Mouse (Mus musculus): ENCODE measurements around the gene Dnah11.

Dnah11 gene

DNA sequence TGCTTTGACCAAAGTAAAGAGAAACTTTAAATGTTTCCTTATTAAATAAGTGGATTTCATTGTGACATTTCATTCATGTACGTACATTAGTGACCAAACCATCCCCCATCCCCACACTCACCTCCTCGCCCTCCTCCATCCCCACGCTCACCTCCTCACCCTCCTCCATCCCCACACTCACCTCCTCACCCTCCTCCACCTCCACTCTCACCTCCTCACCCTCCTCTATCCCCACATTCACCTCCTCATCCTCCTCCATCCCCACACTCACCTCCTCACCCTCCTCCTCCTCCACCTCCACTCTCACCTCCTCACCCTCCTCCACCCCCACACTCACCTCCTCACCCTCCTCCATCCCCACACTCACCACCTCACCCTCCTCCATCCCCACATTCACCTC, 337.6 kb downstream of the Dnah11 start:
- no peak for DNase-seq (ENCODE audit: low spot score)

DNA sequence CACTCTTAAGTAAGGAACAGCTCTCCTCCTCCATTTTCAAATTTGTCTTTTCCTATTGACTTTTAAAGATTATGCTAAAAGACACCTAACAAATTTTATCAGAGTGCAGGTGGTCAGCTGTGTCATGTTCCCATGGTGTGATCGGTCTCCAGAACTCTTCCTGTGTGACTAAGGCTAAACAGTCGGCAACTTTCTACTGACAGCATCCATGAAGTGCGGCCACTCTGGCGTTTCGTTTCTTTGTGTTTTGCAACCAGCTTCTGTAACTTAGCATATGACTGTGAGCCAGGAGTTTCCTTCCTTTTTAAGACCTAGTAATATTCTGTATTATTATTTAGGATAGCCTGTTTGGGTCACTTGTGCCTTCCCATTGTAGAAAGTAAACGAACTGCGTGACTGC, 338.0 kb downstream of the Dnah11 start:
- no peak for DNase-seq (ENCODE audit: low spot score)

DNA sequence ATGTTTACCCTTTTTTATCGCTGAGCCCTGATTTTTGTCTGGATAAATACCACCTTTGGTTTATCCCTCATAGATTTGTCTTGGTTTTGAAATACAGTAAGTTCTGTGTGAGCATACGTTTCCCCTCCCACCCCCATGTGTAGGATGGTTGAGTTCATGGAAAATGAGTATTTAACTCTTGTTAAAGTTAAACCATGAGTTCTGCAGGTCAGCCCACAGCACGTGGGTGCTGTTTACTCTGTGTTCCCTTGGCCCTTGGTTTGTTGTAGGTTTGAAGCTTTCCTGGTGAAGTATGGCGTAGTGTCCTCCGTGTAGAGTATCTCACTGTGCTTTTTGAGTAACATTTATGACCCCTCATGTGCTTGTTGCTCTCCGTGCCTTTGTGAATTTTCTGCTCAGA, 341.0 kb downstream of the Dnah11 start:
- no peak for DNase-seq (ENCODE audit: low spot score)

DNA sequence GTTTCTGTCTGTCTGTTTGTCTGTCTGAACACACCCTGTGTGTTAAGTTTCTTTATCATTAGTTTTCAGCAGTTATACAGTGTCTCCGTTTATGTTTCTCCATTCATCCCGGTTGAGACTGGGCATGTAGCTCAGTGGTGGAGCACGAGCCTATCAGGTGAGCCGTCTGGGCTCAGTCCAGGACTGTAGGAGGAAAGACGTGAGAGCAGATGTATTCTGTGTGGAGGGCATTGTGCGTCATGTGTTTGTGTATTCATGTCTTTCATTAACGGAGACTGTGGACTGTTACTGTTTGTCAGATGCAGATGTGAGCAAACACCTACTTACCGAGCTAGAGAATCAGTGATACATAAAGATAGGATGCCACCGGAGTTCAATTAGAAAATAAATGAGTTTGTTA, 341.8 kb downstream of the Dnah11 start:
- DNase-seq (ENCODE audit: low spot score), result no peak

DNA sequence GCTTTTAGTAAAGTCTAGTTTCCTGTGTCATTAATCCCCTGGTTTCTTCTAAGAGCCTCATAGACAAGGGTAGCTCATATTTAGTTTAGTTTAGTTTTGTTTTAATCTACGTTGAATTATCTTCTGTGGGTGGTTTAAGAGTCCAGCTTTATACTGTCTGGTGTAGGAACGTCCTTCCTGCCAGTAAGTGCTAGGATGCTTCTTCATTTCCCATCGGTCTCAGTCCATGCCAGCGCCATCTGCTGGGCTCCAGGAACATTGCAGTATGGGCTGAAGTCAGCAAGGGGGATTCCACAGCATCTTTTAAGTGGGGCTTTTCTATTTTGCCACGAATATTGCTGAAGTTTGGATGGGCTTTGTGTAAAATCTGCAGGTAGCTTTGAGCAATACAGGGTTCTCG, 345.5 kb downstream of the Dnah11 start:
- no peak for DNase-seq (ENCODE audit: low spot score)

DNA sequence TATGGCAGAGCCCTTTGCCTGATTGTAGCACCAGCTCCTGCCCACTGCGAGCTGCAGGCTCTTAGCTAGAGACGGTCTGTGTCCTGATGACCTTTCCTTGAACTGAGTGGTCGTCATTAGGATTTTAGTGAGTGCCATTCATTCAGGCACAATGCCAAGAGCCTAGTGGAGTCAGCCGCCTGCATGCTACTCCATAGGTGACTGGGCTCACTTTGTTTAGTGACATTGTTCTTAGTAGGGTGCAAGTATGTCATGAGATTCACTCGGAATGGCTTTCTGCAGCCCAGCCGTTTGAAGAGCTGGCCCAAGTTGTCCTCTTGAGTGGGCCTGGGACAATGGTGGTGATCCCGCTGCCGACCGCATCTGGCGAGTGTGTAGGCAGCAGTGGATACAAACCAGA, 348.4 kb downstream of the Dnah11 start:
- DNase-seq (ENCODE audit: low spot score), result no peak

DNA sequence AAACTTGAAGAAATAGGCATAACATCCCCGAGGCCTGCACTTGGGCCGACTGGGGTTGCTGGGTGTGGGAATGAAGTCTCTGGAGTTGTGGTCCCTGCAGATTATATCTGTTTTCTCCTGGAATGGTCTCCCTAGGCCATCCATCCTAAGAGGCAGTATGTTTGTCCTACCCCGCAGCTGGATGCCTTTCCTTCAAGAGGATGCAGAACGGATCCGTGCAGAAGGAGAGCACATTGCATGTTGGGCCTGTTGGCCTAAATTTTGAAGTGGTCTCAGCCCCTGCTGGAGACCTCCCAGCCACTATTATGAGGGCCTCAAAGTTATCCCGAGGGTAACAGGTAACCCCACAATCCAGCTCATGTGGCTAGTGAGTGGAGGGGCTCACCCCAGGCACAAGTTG, 350.2 kb downstream of the Dnah11 start:
- no peak for DNase-seq (ENCODE audit: low spot score)

DNA sequence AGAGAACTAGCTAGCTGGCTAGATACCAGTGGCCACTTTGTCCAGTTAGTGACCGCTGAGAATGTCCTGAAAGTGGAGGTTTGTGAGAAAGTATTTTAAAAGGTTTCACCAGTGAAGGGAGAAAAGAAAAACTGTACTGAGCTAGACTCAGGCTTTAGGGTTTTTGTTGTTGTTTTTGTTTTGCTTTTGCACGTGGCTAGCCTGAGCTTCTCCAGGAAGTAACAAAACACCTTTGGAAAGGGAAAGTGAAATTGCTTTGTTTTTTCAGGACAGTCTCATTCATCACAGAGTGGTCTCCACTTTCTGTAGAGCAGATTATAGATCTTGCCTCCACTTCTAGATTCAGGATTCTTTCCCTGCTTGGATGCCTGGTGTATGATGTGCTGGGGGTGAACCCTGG, 353.9 kb downstream of the Dnah11 start:
- no peak for DNase-seq (ENCODE audit: low spot score)

DNA sequence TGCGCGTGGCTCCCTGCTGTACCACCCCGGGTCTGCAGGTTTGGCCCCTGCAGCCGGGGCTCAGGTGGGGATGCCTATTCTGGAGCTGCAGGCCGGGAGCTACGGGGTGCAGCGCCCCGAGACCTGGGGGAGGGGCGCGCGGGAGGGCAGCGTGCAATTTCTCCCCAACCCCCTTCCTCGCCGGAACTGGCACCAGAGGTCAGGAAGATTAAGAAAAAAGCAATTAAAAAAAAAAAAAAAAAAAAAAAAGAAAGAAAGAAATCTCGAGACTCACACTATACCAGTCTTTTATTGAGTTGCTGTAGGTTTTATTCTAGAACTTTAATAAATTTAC, 354.8 kb downstream of the Dnah11 start:
- DNase-seq (ENCODE audit: low spot score), result no peak

DNA sequence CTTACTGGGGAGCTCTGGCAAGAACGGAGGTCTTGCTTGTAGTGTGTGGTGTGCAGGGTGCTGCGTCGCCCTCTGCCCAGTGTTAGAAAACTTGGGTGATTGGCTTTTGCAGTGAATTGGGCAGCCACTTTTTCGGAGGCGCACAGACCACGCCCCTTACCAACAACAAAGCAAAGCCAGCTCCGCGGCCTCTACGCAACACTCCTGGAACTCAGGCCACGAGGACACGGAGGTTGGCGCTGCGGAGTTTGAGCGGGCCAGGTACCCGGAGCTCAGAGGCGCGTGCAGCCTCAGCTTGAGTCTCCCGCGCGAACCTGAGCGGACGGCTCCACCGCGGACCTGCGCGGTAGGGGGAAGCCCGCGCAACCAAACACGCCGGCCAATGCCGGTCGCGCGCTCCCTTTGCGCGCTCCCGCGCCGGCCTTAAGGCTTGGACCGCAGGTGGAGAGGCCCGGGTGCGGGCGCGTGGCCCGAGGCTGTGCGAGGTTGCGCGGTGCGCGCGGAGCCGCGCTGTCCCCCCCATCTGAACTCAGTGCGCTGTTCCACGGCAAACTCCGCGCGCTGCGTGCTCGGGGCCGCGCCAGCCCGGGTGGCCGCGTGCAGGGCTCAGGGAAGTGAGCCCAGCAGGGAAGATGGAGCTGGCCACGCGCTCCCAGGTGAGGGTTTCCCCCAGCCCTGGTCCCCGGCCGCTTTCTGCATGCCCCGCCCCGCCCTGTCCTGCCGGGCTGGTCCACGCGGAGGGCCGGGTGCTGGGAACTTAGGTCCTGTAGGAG, 355.4 kb downstream of the Dnah11 start:
- peak; percentile 13 for DNase-seq (ENCODE audit: low spot score)

DNA sequence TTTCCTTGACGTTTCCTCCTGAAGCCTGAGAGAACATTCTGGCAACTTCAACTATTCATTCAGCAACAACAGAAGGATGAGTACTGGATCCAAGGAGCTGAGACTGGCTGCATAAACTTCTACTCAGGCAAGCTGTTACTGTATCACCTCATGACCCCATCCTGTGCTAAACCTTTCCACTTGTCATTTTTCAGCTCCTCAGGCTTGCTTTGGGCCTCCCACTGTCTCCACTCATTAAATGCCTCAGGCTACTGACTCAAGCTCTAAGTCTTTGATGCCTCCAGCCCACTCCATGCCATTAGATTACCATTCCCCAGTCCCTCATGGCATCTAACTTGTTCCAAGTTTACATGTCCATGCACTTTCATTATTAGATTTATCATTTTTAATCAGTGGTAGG, 356.2 kb downstream of the Dnah11 start:
- no peak for DNase-seq (ENCODE audit: low spot score)

DNA sequence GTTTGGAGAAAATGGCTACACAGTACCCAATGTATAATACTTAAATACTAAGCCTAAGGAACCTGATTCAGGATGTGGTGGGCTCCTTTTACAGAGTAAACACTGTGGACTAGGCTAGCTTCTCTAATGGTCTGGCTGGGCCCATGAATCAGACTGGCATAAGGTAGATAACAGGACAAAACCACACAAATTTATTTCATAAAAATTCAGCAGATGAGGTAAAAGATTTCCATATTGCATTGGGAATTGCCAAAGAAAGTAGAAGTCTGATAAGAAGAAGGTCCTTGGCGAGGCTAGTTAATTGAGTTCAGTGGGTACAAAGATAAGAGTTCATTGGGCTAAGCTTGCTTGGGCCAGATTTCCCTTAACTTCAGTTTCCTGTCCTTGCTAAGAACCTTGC, 358.1 kb downstream of the Dnah11 start:
- no peak for DNase-seq (ENCODE audit: low spot score)

DNA sequence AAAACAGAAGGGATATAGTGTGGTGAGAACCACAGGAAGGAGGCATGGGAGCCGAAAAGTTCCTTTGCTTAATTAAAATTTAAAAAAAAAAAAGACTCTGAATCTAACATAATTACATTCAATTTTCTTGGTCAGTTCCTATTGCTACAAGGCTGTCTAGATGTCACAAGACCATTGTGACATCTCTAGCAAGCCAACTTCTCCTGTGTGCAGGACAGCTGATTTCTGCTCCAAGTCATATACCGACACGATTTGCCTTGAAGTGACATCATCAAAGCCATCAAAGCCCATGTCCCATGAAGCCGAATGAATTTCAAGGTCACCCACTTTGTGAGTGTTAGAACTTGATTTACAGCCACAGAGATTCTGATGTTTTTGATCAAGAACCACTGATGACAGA, 361.5 kb downstream of the Dnah11 start:
- DNase-seq (ENCODE audit: low spot score), result no peak

DNA sequence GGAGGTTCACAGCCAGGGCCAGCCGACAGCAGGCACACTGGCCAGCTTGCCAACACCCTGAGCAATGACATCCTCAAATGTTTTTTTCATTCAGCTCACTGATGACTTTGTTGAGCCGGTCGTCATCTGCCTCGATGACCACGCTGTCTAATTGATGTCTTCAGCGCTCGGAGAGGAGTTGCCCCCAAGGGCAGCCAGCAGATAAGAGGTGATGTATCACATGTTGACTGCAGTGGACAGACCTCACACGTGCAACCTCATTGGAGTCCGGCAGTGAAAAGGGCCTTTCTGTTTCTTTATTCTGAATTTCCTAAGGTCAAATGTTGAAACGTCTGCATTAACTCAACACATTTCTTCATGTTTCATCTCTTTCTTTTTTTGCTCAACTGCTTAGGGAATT, 363.5 kb downstream of the Dnah11 start:
- DNase-seq (ENCODE audit: low spot score), result no peak

DNA sequence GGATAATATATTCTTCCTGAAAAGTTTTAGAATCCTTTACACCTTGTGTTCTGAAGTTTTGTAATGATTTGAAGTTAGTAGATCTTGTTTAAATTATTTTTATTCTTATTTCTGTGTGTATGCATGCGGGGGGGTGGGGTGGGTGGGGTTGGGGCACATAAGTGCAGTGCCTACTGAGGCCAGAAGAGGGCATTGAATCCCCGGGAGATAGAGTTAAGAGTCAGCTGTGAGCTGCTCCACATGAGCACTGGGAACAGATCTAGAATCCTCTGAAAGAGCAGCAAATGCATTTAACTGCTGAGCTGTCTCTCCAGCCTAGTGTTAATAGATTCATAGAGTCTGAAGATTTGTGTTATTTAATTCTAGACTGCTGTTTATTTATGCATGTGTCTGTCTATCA, 364.2 kb downstream of the Dnah11 start:
- no peak for DNase-seq (ENCODE audit: low spot score)

DNA sequence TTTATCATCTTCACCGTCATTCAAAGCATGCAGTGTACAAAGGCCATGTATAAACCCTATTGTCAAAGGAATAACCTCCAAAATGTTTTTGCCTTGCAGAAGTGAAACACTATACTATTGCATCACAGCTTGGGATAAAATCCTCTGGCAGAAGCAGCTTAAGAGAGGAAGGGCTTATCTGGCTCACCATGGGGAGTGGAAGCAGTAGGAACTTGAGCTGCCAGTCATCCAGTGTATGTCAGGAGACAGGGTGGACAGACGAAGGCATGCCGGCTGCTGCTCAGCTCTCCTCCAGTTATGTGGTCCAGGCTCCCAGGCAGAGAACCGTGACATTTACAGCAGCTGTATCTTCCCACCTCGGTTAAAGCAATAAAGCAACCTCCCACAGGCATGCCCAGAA, 366.7 kb downstream of the Dnah11 start:
- no peak for DNase-seq (ENCODE audit: low spot score)

DNA sequence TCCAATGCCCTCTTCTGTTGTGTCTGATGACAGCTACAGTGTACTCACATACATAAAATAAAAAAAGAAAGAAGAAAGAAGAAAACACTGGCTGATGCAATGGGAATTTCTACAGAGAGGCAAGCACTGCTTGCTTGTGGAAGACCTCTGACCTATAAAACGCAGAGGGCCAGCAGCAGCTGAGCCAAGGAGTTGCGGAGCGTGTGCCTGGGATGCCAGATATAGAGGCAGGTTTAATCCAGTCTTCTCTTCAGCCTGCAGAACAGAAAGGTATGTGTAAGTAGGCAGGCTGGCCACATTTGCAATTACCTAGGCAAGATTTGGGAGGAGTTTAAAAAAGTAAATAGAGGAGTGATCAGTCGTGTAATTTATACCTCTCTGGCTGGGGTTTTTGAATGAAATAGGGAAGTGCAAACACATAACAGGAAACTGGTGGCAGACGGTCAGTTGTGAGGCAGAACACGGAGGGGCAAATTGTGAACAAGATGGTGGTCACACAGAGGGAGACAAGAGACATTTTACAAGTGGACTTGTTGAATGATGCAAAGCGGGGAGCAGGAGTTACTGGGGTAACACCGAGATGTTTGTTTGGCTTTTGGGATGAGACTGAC, 367.4 kb downstream of the Dnah11 start:
- DNase-seq (ENCODE audit: low spot score), result no peak

DNA sequence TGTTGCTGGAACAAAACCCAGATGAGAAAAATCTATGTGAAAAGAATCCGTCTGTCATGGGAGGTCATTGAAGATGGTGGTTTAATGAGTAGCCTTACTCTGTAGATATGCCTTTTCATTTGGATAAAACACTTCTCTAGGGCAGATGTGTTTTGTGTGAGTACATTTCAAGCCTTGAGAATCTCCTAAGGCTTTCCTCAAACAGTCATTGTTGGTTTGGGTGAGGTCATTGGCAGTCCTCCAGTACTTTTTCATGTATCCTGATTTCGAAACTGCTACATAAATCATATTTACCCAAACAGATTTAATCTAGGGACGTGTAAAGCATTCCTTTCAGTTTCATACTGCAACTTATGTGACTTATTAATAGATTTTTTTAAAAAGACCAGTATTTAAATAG, 370.5 kb downstream of the Dnah11 start:
- DNase-seq (ENCODE audit: low spot score), result no peak

Data from ovary, adult 18-20 months (tissue).